Mouse (Mus musculus): ENCODE data around the gene Alg1.
"Not testable (repeated sequence)": the region's sequence is repeated elsewhere in the genome, so short reads cannot be mapped to it uniquely, and the experiment has no call there.

Alg1 gene

DNA sequence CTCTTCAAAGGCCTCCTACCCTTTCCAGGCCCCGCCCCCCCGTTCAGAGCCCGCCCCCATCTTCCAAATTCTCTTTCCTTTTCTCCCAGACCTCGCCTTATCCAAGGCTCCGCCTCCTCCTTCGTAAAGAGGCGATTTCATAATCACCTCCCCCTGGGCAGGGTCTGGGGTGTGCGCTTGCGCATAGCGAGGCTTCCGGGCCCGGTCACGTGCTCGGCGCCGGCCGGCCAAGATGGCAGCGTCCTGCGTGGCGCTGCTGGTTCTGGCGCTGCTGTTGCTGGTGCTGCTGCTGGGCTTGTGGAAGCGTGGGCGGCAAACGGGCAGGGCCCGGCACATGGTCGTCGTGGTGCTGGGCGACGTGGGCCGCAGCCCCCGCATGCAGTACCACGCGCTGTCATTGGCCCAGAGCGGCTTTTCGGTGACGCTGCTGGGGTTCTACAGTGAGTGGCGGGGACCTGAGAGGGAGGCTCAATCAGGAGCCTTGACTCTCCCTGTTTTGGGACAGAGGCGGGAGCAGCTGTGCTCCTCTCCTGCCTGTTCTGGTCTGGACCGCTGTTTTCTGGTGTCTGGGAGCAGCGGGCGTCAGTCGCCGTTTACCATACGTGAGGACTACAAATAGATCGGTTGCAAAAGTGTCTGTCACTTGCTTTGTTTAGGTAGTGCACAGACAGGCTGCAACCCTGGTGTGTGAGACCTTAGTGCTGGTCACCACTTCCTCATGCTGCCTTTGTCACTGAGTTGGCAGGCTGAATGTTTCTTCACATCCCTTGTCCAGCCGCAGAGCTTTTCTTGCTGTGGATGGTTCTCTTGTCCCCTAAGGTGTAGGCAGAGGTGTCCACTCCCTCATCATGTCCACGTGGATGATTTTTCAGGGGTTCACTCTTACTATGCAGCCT is at the start of gene Alg1:
Alg1 (plus strand) TSS at position 204 of the 896 bp plus-strand sequence.
- DNase-seq (ENCODE audit: low spot score), result peak; percentile 93

GRCm38 (mm10) chr16:5184101-5184500 is 49.3 kb upstream of the Alg1 start:
- no peak for DNase-seq (ENCODE audit: low spot score)

GRCm38 (mm10) chr16:5184956-5185355 is 48.5 kb upstream of the Alg1 start:
- no peak for DNase-seq (ENCODE audit: low spot score)

GRCm38 (mm10) chr16:5185691-5186090 is 47.7 kb upstream of the Alg1 start:
- DNase-seq (ENCODE audit: low spot score), result no peak

GRCm38 (mm10) chr16:5186234-5186633 is 47.2 kb upstream of the Alg1 start:
- DNase-seq (ENCODE audit: low spot score), result peak; percentile 42

GRCm38 (mm10) chr16:5195080-5195479 is 38.3 kb upstream of the Alg1 start:
- peak; percentile 80 for DNase-seq (ENCODE audit: low spot score)

- peak; percentile 71 for DNase-seq (ENCODE audit: low spot score)
Observed at GRCm38 (mm10) chr16:5202681-5203080, 30.7 kb upstream of the Alg1 start.

- DNase-seq (ENCODE audit: low spot score), result no peak
Observed at GRCm38 (mm10) chr16:5203200-5203599, 30.2 kb upstream of the Alg1 start.

GRCm38 (mm10) chr16:5203668-5204433 is 29.6 kb upstream of the Alg1 start, which contains the start of gene Nagpa:
Gene Nagpa, minus strand, starts transcription at chr16:5204012.
- peak; percentile 88 for DNase-seq (ENCODE audit: low spot score)

DNA sequence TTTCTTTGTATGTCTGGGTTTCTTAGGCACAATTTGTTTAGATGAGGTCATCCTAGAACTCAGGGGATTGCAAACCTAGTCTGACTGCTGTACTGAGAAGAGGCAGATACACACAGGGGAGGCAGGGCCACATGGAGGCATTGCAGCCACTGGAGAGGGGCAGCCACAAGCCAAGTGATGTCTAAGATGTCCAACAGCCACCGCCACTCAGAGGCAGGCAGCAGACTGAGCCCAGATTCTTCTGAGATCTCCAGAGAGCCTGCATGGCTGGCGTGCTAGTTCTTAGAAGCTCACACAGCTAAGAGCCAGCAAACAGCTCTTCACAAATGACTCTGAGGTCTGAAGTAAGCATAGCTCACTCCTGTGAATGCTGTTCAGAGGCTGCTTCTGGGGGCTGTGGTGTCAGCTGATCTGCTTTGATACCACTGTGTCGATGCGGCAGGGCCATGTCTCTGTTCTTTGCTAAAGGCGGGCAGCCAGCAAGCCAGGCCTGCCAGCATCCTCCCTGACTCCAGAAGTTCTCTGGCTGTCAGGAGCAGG is 27.9 kb upstream of the Alg1 start:
- DNase-seq (ENCODE audit: low spot score), result no peak

DNA sequence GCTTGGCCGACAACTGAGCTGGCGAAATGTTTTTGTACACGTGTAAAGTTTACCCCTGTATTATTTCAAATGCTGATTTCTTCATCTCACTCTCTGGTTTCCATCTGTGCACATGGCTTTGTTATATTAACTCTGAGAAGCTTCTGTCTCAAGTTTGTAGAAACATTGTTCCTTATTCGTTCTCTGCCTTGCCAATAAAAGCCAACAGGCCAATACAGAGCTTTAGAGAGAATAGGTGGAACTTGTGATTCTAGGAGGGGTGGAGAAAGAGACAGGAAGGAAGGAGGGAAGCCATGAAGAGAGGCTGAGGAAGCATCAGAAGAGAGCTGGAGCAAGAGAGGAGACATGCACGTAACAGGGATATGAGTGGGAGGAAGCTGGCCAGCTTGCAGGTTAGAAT is 27.4 kb upstream of the Alg1 start:
- no peak for DNase-seq (ENCODE audit: low spot score)

GRCm38 (mm10) chr16:5210365-5210764 is 23.1 kb upstream of the Alg1 start:
- no peak for DNase-seq (ENCODE audit: low spot score)

- DNase-seq (ENCODE audit: low spot score), result no peak
Observed at GRCm38 (mm10) chr16:5212150-5212549, 21.3 kb upstream of the Alg1 start.

DNA sequence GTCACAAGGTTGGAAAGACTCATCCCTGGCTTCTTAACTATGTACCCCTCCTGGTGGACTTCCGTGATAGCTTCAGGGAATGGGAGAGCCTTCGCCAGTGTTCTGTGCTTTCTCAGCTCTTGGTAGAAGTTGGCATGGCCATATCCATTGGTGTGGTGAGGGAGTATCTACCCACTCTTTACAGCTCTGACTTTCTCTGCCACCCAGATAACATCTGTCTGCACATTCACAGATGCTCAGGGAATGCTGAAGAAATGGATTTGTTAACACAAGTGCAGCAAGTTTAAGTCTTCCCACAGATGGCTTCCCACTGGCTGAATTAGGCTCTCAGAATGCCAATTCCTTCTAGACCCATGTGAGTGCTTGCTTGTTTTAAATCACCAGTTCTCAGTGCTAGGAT is 19.3 kb upstream of the Alg1 start:
- no peak for DNase-seq (ENCODE audit: low spot score)

GRCm38 (mm10) chr16:5216686-5217085 is 16.7 kb upstream of the Alg1 start:
- no peak for DNase-seq (ENCODE audit: low spot score)

DNA sequence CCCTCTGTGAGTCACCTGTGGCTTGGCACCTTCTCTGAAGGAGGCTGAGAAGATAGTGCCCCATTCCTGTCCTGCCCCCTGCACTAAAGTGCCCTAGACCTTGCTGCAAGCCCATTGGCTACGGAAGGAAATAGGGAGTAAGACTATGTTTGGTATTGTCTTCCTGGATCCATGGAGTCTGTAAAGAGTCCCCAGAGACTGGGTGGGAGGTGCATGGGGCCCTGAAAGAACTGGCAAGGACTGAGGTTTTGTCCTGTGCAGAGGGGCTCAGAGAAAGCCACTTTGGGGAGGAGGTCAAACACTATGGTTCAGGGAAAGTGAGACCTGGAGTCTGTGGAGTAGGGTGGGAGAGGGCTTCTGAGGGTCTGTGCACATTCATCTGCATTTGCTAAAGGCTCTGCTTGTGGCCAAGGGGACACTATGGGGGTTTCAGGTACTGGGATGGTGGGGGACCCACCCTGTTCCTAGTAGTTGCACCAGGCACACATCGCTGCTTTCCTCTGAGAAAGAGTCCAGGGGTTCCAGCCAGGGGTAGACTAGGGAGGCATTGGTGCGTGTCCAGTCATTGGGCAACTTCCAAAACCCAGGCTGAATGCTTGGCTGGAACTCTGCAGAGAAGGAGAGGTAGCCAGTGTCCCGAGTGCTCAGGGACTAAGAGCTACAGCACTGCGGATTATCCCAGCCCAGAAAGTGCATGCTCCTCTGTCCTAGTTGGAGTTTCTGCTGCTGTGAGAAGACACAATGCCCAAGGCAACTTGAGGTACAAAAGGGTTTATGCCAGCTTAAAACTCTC is 15.9 kb upstream of the Alg1 start:
- DNase-seq (ENCODE audit: low spot score), result no peak

GRCm38 (mm10) chr16:5221403-5221802 is 12.0 kb upstream of the Alg1 start:
- no peak for DNase-seq (ENCODE audit: low spot score)

DNA sequence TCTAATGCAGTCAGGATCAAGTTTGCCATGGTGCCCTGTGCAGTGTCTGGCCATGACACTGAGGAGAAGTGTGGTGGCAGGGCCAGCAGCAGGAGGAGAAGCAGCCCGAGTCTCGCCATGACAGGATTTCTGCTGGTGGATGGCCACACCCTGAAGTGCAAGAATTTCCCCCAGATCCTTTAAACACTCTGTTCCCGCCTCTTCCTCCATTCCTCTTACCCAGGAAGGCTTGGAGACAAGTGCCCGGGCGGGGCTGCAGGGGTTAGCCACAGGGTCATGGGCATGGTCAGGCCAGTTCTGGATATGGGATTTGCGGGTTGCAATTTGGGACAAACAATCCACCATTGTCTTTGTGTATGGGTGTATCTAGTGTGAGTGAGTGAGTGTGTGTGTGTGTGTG is 11.3 kb upstream of the Alg1 start, which contains the start of gene AU021092:
AU021092 (minus strand) TSS at position 160 of the 400 bp plus-strand sequence.
- no peak for DNase-seq (ENCODE audit: low spot score)

DNA sequence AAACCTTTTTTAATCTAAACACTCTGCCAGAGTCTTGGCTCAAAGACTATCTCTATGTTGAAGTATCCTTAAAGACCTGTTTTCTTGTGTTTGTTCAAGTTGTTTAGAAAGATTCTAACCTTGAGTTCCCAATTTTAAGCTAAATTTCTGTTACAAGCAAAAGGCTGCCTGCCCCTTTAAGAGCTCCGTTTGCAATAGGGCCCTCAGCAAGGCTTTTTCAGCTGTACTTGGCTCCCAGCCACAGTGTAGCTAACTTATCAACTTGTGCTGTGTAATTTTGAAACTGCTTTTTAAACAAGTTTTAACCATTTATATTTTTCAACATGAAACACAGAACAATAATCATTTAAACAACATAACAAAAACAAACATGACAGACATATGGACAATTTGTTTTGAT is 6.9 kb upstream of the Alg1 start:
- not testable (repeated sequence) for DNase-seq (ENCODE audit: low spot score)

DNA sequence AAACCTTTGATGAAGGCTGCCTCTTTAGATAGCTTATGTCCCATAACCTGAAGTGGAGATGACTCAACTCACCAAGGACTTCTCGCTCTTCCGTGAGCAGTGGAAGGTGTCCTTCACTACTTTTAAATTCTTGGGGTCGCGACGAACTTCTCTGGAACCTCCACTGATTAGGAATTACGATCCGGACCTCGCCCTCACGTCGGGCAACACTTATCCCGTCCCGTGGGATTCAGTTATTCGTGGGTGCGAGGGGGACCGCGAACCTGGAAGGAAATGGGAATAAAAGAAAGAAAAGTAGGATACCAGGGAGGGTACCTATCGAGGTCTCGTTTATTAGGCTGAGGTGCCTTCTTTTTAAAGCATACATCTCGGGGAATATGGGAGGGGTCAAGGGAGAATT is 5.9 kb upstream of the Alg1 start:
- DNase-seq (ENCODE audit: low spot score), result not testable (repeated sequence)

DNA sequence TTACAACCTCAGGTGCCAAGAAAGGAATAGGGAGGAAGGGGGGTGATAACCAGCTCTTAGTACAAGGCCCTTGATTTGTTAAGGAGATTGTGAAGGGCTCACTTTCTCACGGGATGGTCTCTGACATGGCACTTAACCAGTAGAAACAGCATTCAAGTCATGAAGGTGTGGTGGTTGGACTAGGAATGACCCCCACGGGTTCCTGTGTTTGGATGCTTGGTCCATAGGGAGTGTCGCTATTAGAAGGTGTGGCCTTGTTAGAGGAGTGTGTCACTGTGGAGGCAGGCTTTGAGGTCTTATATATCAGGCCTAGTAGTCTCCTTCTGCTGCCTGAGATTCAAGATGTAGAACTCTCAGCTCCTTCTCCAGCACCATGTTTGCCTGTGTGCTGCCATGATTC is 5.3 kb upstream of the Alg1 start:
- DNase-seq (ENCODE audit: low spot score), result not testable (repeated sequence)

DNA sequence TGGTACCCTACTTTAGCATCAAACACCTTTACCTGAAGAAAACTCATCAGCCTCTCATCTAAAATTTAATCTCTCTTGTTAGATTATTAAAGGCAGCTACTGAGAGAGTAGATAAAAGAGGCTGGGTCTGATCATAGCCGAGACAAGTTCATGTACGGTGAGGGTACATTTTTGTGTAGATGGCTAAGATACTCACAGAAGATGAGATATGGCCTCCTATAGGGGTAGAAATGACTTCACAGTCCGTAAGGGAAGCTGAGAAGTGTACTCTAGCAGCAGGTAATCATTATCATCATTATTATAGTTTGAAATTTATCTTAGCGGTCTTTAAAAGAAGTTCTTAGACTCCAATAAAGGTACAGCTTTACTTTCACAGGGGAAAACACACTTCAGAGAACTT is 439 bp upstream of the Alg1 start:
- DNase-seq (ENCODE audit: low spot score), result no peak
